Mouse (Mus musculus) spleen, adult 2 months (tissue): ENCODE data around the gene Jak1. TPM values are rescaled to one million over a fixed set of nuclear protein-coding genes. Genes with fewer than 3 reads are reported as not detected.

Experiments
- DNase-seq, 2 experiments: peaks; one replicate each; pipeline versions ENCODE4 v3.0.0 to v3.0.0-alpha.2; 2012 to 2021; ENCODE audit warnings: low spot score in 2 of 2, low read depth in 1 of 2
- H3K27ac ChIP-seq: fragments of 200-500 bp; 2 replicates; pipeline ENCODE4 v1.5.1; 2012; ENCODE audit warnings: low read length, inconsistent platforms; ENCODE audit not compliant: insufficient read depth
- H3K27me3 ChIP-seq: fragments of 200-500 bp; 2 replicates; pipeline ENCODE4 v1.6.1; 2012; ENCODE audit warnings: mild to moderate bottlenecking, moderate library complexity, low read length, inconsistent platforms; ENCODE audit not compliant: control insufficient read depth, insufficient read depth
- H3K36me3 ChIP-seq: fragments of 200-500 bp; 2 replicates; pipeline ENCODE4 v1.6.1; 2012; ENCODE audit warnings: mild to moderate bottlenecking, low read length, inconsistent platforms; ENCODE audit not compliant: control insufficient read depth, insufficient read depth
- H3K4me1 ChIP-seq: fragments of 200-500 bp; 2 replicates; pipeline ENCODE4 v1.6.1; 2011; ENCODE audit warnings: inconsistent platforms; ENCODE audit not compliant: control insufficient read depth, insufficient read depth, insufficient read length
- H3K4me3 ChIP-seq: fragments of 200-500 bp; 2 replicates; pipeline ENCODE4 v1.5.1; 2011; ENCODE audit warnings: mild to moderate bottlenecking, inconsistent platforms; ENCODE audit not compliant: insufficient read depth, insufficient read length; ENCODE audit errors: extremely low read depth
- CTCF ChIP-seq: fragments of 200-500 bp; IDR thresholded peaks from 2 replicates; pipeline ENCODE4 v1.5.1; 2011; ENCODE audit warnings: mild to moderate bottlenecking, inconsistent platforms; ENCODE audit not compliant: insufficient read depth, insufficient read length, insufficient replicate concordance; ENCODE audit errors: extremely low read depth
- POLR2A ChIP-seq: fragments of 200-500 bp; IDR thresholded peaks from 2 replicates; pipeline ENCODE4 v1.6.1; 2011; ENCODE audit warnings: low read depth, low read length, inconsistent platforms
- WGBS: fragments of 180-500 bp; shearing (Covaris S2); methylation state at CpG from one replicate; pipeline ENCODE4 v1.1.7; 2018; 5-methylcytosine and 5-hydroxymethylcytosine counted together
- polyA plus RNA-seq: library from polyadenylated mRNA; depleted of rRNA; stranded (reverse); fragments of >200 nt; gene quantifications from 2 replicates; pipeline ENCODE4 v1.2.3, GENCODE M21; 2012

Gene Jak1
- polyA plus RNA-seq, 1 experiment, result 63.9 TPM

GRCm38 (mm10) chr4:101203518-101203917 is 61.6 kb downstream of the Jak1 start:
- H3K4me1 ChIP-seq, result peaks cover 31% of the 10 kb centered on the region
- H3K27me3 ChIP-seq, result no peaks in the 10 kb centered on the region
- TF ChIP-seq POLR2A (no peak), CTCF (no peak)

GRCm38 (mm10) chr4:101202626-101203025 is 62.5 kb downstream of the Jak1 start:
- 89% methylated on average over 10 of the region's 10 CpGs for WGBS
- H3K27ac ChIP-seq, result no peak overlapping the region
- peaks cover 33% of the 10 kb centered on the region; the same call in 1 of the 2 replicates for H3K4me1 ChIP-seq
- no peak overlapping the region for H3K4me3 ChIP-seq
- H3K36me3 ChIP-seq, result no peaks in the 10 kb centered on the region
- DNase-seq, result no peak
- TF ChIP-seq CTCF (no peak), POLR2A (no peak)
- no peaks in the 10 kb centered on the region for H3K27me3 ChIP-seq

More at GRCm38 (mm10) chr4:101203518-101203917, 61.6 kb downstream of the Jak1 start:
- H3K36me3 ChIP-seq, result no peaks in the 10 kb centered on the region
- 73% methylated on average over 1 of the region's 1 CpGs for WGBS
- no peak overlapping the region for H3K27ac ChIP-seq
- no peak for DNase-seq
- no peak overlapping the region for H3K4me3 ChIP-seq

GRCm38 (mm10) chr4:101199433-101200081 is 65.5 kb downstream of the Jak1 start:
- no peak overlapping the region for H3K4me3 ChIP-seq
- no peaks in the 10 kb centered on the region for H3K27me3 ChIP-seq
- WGBS, result 72% methylated on average over 8 of the region's 8 CpGs
- peaks cover 43% of the 10 kb centered on the region; the same call in 1 of the 2 replicates for H3K4me1 ChIP-seq
- DNase-seq, result peak in 1 of 2 experiments; percentile 23
- no peaks in the 10 kb centered on the region for H3K36me3 ChIP-seq
- peak overlapping the region; percentile 14 for H3K27ac ChIP-seq
- peak; percentile 23; the same call in 1 of the 2 replicates for TF ChIP-seq CTCF
- no peak for TF ChIP-seq POLR2A

- no peak for DNase-seq
- Histone ChIP-seq H3K27ac (no peak overlapping the region), H3K27me3 (no peaks in the 10 kb centered on the region), H3K4me1 (peaks cover 50% of the 10 kb centered on the region), H3K36me3 (no peaks in the 10 kb centered on the region), H3K4me3 (no peak overlapping the region)
- no peak for TF ChIP-seq CTCF
- no peak for TF ChIP-seq POLR2A
- WGBS, result 14% methylated on average over 2 of the region's 2 CpGs
Measured at GRCm38 (mm10) chr4:101198333-101198732, 66.7 kb downstream of the Jak1 start.

GRCm38 (mm10) chr4:101197421-101198170 is 67.5 kb downstream of the Jak1 start:
- H3K4me3 ChIP-seq, result no peak overlapping the region
- no peak for DNase-seq
- peaks cover 51% of the 10 kb centered on the region for H3K4me1 ChIP-seq
- H3K27me3 ChIP-seq, result no peaks in the 10 kb centered on the region
- 79% methylated on average over 9 of the region's 9 CpGs for WGBS
- no peak overlapping the region for H3K27ac ChIP-seq
- TF ChIP-seq CTCF (no peak), POLR2A (no peak)
- H3K36me3 ChIP-seq, result no peaks in the 10 kb centered on the region

- 64% methylated on average over 2 of the region's 2 CpGs for WGBS
- TF ChIP-seq CTCF, result no peak
- no peak for TF ChIP-seq POLR2A
Measured at GRCm38 (mm10) chr4:101196407-101196806, 68.7 kb downstream of the Jak1 start.

GRCm38 (mm10) chr4:101194170-101194569 is 70.9 kb downstream of the Jak1 start:
- peak overlapping the region; percentile 20; the same call in 1 of the 2 replicates for H3K27ac ChIP-seq
- peaks cover 11% of the 10 kb centered on the region for H3K36me3 ChIP-seq
- H3K4me3 ChIP-seq, result no peak overlapping the region
- H3K27me3 ChIP-seq, result no peaks in the 10 kb centered on the region
- WGBS, result 55% methylated on average over 1 of the region's 1 CpGs
- H3K4me1 ChIP-seq, result peaks cover 38% of the 10 kb centered on the region
- TF ChIP-seq CTCF (no peak), POLR2A (no peak)
- DNase-seq, result no peak

More at GRCm38 (mm10) chr4:101196407-101196806, 68.7 kb downstream of the Jak1 start:
- no peak for DNase-seq
- H3K27ac ChIP-seq, result no peak overlapping the region
- peaks cover under 1% of the 10 kb centered on the region; the same call in 1 of the 2 replicates for H3K36me3 ChIP-seq
- H3K27me3 ChIP-seq, result no peaks in the 10 kb centered on the region
- peaks cover 52% of the 10 kb centered on the region for H3K4me1 ChIP-seq
- H3K4me3 ChIP-seq, result no peak overlapping the region
